Mouse (Mus musculus): ENCODE measurements at regions not wholly inside any gene's neighbourhood (a gene's known extent, or its start where the extent isn't known, plus 50 kb on each side); places are given as distances from the start of the nearest gene placed in this dataset.

DNA sequence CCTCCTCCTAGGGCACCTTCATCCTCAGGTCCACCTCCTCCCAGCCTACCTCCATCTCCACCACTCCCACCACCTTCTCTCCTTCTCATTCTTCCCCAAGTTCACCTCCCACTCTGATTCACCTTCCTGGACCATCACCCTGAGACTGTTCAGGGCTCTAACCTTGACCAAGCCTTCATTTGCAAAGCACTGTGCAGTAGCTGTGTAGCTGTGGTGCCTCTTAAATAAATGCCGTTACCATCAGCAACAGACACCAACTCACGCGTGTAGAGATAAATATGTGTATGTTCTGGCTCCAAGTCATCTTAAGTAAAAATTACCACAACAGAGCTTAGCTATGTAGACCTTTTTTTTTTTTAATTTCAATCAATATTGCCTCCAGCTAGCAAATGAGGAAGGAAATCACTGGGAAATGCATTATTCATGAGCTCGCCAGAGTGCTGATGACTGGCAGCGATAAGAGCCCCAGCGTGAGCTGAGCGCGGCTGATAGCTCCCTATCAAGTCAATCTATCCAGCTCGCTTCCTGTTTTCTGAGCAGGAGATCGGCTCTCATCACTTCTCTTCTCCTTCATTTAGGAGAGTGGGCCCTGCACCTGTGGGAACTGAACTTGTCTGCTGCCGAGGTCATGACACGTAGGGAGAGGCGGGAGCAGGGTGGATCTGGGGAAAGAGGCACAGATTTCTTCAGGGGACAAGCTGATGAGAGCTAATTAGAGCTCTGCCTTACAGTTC lies 185.9 kb upstream of the Six2 start:
- TF ChIP-seq POLR2A (IDR thresholded peaks at IDR 0.05; ENCODE audit: borderline replicate concordance, control insufficient read depth, low read depth, low read length), result no peak
- TF ChIP-seq CTCF (IDR thresholded peaks at IDR 0.05; ENCODE audit: control insufficient read depth, insufficient read depth, low read length), result no peak
